Mouse (Mus musculus) embryonic facial prominence, embryonic 10.5 days (tissue): ENCODE measurements around the gene Cpb1. TPM values are rescaled to one million over a fixed set of nuclear protein-coding genes. Genes with fewer than 3 reads are reported as not detected.

ENCODE experiments used
- DNase-seq: peaks from one replicate; pipeline ENCODE4 v3.0.0-alpha.2; 2017; ENCODE audit warnings: low spot score
- H3K27ac ChIP-seq: fragments of 300-500 bp; sonication (generic); replicated peaks from 2 replicates; pipeline ENCODE4 v1.5.1; 2016; ENCODE audit warnings: mild to moderate bottlenecking
- H3K27me3 ChIP-seq: fragments of 300-500 bp; sonication (generic); replicated peaks from 2 replicates; pipeline ENCODE4 v1.6.1; 2016; ENCODE audit warnings: low read depth, mild to moderate bottlenecking; ENCODE audit not compliant: poor library complexity, severe bottlenecking
- H3K36me3 ChIP-seq: fragments of 300-500 bp; sonication (generic); replicated peaks from 2 replicates; pipeline ENCODE4 v1.6.1; 2016; ENCODE audit warnings: mild to moderate bottlenecking, moderate library complexity
- H3K4me1 ChIP-seq: fragments of 300-500 bp; sonication (generic); 2 replicates; pipeline ENCODE4 v1.6.1; 2016
- H3K4me3 ChIP-seq: fragments of 300-500 bp; sonication (generic); 2 replicates; pipeline ENCODE4 v1.5.1; 2016; ENCODE audit warnings: mild to moderate bottlenecking, moderate library complexity
- H3K9me3 ChIP-seq: fragments of 300-500 bp; sonication (generic); 2 replicates; pipeline ENCODE4 v1.6.1; 2016; ENCODE audit warnings: mild to moderate bottlenecking
- WGBS: fragments of 180-500 bp; shearing (Covaris S2); methylation state at CpG from one replicate; pipeline ENCODE4 v1.1.7; 2016; 5-methylcytosine and 5-hydroxymethylcytosine counted together
- microRNA-seq: library from miRNA; unstranded; fragments of <30 nt; microRNA quantifications from one replicate; pipeline ENCODE4, GENCODE M21; 2017
- polyA plus RNA-seq: library from polyadenylated mRNA; unstranded; fragments of >200 nt; fragmentation: Nextera tagmentation; extraction: Ambion mirVana; gene quantifications from 2 replicates; pipeline ENCODE4 v1.2.1, GENCODE M21; 2016

The Cpb1 gene
- polyA plus RNA-seq, 1 experiment from 2014 or later: not detected

DNA sequence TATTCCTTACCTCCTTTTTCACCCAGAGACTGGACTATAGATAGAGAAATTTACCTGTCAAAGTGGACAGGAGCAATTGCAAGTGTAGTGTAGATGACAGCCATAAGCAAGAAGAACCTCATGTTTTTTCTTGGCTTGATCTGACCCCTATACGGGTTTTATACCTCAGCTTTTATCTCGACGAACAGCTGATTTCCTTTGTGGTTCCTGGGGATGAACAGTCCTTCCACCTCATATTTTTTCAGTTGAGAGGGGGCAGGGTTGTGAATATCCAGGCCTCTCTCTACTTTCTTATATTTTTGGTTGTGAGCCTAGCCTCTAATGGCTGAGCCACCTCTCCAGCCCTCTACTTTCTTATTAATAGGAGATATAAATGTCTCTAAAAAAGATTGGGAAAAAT is 33.5 kb downstream of the Cpb1 start, which contains the start of gene Cpa3:
Cpa3 (minus strand) TSS at position 132 of the 400 bp plus-strand sequence.
- Histone ChIP-seq H3K27me3 (no peaks in the 10 kb centered on the region), H3K4me3 (no peak within 1 kb of the TSS), H3K9me3 (no peaks in the 10 kb centered on the region), H3K36me3 (no peaks in the 10 kb centered on the region), H3K27ac (no peak within 1 kb of the TSS), H3K4me1 (no peaks in the 10 kb centered on the region)
- no peak for DNase-seq
- 94% methylated on average over 3 of the region's 3 CpGs for WGBS

DNA sequence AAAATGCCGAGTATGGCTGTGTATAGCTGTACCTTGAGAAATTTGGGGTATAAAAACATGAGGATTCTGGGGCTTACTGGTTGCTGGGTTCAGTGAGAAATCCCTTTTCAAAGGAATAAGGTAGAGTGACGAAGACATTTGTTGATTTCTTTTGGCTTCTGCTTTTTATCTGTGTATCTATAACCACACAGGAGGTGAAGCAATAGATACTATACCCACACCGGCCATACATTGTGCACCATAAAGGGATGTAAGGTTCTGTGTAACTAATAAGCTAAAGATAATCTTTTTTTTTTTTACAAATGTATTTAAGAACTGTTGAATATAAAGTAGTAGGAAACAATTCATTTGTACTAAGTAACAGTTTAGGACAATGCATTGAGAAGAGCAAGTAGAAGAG is 35.8 kb downstream of the Cpb1 start:
- WGBS: 88% methylated on average over 3 of the region's 3 CpGs
- Histone ChIP-seq H3K36me3 (no peaks in the 10 kb centered on the region), H3K27ac (no peak overlapping the region), H3K4me1 (no peaks in the 10 kb centered on the region), H3K9me3 (no peaks in the 10 kb centered on the region), H3K27me3 (no peaks in the 10 kb centered on the region), H3K4me3 (no peak overlapping the region)
- DNase-seq: no peak

DNA sequence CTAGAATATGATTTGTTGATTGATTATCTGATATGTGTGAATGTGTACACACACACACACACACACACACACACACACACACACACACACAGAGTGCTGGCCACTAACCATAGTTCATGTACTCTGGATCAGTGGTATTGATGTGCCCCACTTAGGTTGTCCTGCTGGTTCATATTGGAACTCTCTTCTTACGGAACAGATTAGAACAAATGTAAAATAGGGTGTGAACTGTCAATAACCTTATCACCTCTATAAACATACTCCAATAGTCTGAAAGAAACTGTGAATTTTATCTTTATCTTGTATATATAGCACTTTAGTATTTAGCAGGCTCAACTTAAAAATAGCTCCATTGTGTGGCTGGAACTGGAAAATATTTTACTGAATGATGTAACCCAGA is 38.6 kb downstream of the Cpb1 start:
- no peaks in the 10 kb centered on the region for H3K27me3 ChIP-seq
- H3K4me3 ChIP-seq: no peak overlapping the region
- no peak for DNase-seq
- 88% methylated on average over 1 of the region's 1 CpGs for WGBS
- H3K36me3 ChIP-seq: no peaks in the 10 kb centered on the region
- H3K4me1 ChIP-seq: no peaks in the 10 kb centered on the region
- H3K9me3 ChIP-seq: no peaks in the 10 kb centered on the region
- H3K27ac ChIP-seq: no peak overlapping the region

DNA sequence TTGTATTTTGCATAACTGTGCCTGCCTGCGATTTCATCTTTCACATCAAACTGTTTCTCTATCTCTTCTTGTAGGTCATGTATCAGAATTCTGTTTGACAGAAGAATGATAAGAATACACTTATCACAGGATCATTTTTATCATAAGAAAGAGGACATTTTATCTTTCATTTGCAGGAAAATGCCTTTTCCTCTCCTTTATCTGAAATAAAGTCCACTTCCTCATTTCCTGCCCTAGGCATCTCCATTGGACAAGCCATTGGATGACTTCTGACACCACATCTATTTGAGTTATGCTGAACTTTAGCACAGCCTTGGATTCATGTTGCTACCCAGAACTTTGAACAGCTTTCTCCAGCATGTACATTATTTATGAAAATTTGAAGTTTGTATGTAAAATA is 46.5 kb downstream of the Cpb1 start:
- H3K27ac ChIP-seq: no peak overlapping the region
- H3K9me3 ChIP-seq: no peaks in the 10 kb centered on the region
- H3K27me3 ChIP-seq: no peaks in the 10 kb centered on the region
- no peaks in the 10 kb centered on the region for H3K36me3 ChIP-seq
- H3K4me3 ChIP-seq: no peak overlapping the region
- no peaks in the 10 kb centered on the region for H3K4me1 ChIP-seq
- DNase-seq: no peak
- 86% methylated on average over 1 of the region's 1 CpGs for WGBS

GRCm38 (mm10) chr3:20225429-20225828 is 50.1 kb downstream of the Cpb1 start:
- DNase-seq: no peak
- 85% methylated on average over 2 of the region's 2 CpGs for WGBS
- no peak overlapping the region for H3K4me3 ChIP-seq
- no peak overlapping the region for H3K27ac ChIP-seq
- no peaks in the 10 kb centered on the region for H3K27me3 ChIP-seq
- no peaks in the 10 kb centered on the region for H3K36me3 ChIP-seq
- no peaks in the 10 kb centered on the region for H3K4me1 ChIP-seq
- no peaks in the 10 kb centered on the region for H3K9me3 ChIP-seq

- H3K4me3 ChIP-seq: no peak overlapping the region
- H3K9me3 ChIP-seq: no peaks in the 10 kb centered on the region
- H3K27ac ChIP-seq: no peak overlapping the region
- WGBS: 91% methylated on average over 9 of the region's 9 CpGs
- H3K36me3 ChIP-seq: no peaks in the 10 kb centered on the region
- H3K27me3 ChIP-seq: no peaks in the 10 kb centered on the region
- no peaks in the 10 kb centered on the region for H3K4me1 ChIP-seq
- DNase-seq: no peak
Observed at GRCm38 (mm10) chr3:20222926-20223698, 52.4 kb downstream of the Cpb1 start.

DNA sequence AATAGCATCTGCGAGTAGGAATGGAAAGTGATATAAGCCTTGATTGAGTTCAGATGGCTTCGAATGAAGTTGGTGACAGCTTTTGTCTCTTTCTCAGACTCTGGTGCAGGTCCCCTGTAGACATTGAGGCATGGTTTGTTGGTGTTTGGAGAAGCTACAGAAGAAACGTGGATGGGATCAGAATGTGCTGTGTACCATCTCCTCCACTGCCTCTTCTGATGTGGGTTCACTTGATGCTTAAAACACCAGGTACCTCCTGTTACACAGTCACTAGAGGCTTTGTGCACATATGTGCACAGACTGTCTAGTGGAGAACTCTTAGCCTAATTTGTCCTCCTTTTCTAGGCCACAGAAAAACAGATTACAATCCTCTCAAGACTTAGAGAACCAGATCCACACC is 53.4 kb downstream of the Cpb1 start:
- no peaks in the 10 kb centered on the region for H3K4me1 ChIP-seq
- H3K27me3 ChIP-seq: no peaks in the 10 kb centered on the region
- WGBS: 76% methylated on average over 3 of the region's 3 CpGs
- no peak for DNase-seq
- H3K9me3 ChIP-seq: no peaks in the 10 kb centered on the region
- no peak overlapping the region for H3K4me3 ChIP-seq
- no peak overlapping the region for H3K27ac ChIP-seq
- no peaks in the 10 kb centered on the region for H3K36me3 ChIP-seq

DNA sequence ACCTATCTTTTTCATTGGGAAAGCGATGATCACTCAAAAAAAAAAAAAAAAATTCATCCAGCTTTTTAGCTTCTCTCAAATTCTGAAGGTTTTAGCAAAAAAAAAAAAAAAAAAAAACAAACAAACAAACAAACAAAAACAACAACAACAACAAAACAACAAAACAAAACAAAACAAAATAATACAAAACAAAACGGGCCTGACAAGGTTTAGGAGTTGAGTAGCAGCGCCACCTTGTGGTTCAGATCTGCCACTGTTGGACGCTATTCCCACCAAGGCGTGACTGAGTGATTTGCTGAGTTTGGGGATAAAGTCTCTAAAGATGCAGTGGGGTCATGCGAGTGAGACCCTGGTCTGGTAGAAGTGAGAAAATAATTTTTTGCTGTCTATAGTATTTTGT is 76.7 kb downstream of the Cpb1 start:
- Histone ChIP-seq H3K36me3 (no peaks in the 10 kb centered on the region), H3K4me3 (no peak overlapping the region), H3K4me1 (no peaks in the 10 kb centered on the region), H3K9me3 (no peaks in the 10 kb centered on the region), H3K27me3 (no peaks in the 10 kb centered on the region), H3K27ac (no peak overlapping the region)
- 29% methylated on average over 6 of the region's 6 CpGs for WGBS
- DNase-seq: peak; percentile 72

Small RNAs within 50 kb of the gene (microRNA-seq; reads per million reads assigned to microRNA genes)
- not detected for gene Mir7007

Other genes starting within 250 kb of the Cpb1 start
- gene Hps3, start 240.4 kb downstream of the Cpb1 start, polyA plus RNA-seq: 9.0 and 10.5 TPM in 2 replicates
- 18.1 and 20.7 TPM in 2 replicates for gene Hltf, start 217.9 kb downstream of the Cpb1 start, polyA plus RNA-seq
- gene Gyg, start 120.4 kb downstream of the Cpb1 start, polyA plus RNA-seq: 39.7 and 40.8 TPM in 2 replicates
- 0.10 TPM in 1 of 2 replicates, not detected in the other for gene Cpa3, start 33.6 kb downstream of the Cpb1 start, polyA plus RNA-seq
- gene Agtr1b, start 91.4 kb upstream of the Cpb1 start, polyA plus RNA-seq: not detected in 2 replicates